Mouse (Mus musculus) heart, adult 9 months (tissue): Measurements from ENCODE around the gene Mfap1b.
"Not testable (repeated sequence)": the region's sequence is repeated elsewhere in the genome, so short reads cannot be mapped to it uniquely, and the experiment has no call there.

ENCODE experiments used
- DNase-seq, 2 experiments: peaks; one replicate each; pipeline ENCODE4 v3.0.0; 2022; ENCODE audit warnings: low spot score in 2 of 2

Mfap1b gene

DNA sequence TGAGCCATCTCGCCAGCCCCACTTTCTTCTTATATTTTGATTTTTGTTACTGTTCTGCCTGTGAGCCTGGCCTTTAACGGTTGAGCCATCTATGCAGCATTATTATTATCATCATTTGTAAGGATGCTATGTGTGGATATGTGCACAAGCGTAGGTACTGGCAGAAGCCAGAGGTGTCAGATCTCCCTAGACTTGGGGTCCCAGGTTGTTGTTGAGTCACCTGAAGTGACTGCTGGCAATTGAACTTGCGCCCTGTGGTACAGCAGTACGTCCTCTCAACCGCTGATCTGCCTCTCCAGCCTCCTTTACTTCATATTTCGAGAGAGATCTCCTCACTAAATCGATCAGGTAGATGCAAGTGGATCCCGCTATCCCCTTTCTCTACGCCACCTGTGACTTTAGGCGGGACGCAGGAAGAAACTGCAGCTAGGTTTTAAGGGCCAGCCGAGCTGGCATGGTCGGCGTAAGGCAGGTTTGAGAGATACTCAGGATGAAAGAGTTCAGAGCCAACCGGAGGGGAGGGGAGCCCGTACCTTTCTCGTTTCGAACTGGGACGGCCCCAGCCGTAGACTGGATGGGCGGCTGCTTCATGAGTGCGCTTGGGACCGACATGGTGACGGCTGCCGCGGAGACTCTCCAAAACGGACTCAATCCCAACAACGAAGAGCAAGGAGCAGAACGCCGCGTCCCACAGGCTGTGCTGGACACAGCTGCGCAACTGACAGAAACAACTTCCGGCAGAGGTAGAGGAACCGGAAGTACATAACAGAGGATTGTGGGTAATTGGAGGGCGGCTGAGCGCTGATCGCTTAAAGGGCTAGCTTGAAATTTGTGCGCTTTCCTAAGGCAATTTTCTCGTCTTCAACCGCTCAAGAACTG is at the start of gene Mfap1b:
Gene Mfap1b, minus strand, starts transcription at position 767 of the 879 bp plus-strand sequence.
- peak; percentile 82 to 86 for DNase-seq

DNA sequence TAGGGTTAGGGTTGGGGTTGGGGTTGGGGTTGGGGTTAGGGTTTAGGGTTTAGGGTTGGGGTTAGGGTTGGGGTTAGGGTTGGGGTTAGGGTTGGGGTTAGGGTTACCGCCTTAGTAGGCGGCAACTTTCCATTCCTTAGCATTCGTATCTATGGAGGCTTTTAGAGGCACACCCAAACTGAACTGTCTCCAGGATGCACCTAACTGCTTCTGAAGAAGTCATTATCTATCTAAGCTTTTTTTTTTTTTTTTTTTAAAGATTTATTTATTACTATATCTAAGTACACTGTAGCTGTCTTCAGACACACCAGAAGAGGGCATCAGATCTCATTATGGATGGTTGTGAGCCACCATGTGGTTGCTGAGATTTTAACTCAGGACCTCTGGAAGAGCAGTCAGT is 49.0 kb upstream of the Mfap1b start:
- not testable (repeated sequence) for DNase-seq

DNA sequence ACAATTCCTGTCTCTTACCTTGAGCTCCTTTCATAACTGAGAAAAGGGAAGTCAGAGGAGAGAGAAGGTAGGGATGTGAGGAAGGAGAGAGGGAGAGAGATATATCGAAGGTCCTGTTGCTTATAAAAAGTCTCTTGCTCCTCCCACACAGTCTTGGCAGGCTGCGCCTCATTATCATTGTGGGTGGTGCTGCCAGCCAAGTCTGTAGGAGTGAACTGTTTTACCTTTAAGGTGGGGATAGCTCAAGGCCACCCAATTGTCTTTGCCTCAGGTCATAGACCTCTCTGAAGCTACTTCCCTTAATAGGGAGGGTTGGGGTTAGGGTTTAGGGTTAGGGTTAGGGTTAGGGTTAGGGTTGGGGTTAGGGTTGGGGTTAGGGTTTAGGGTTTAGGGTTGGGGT is 48.1 kb upstream of the Mfap1b start:
- DNase-seq, result no peak

DNA sequence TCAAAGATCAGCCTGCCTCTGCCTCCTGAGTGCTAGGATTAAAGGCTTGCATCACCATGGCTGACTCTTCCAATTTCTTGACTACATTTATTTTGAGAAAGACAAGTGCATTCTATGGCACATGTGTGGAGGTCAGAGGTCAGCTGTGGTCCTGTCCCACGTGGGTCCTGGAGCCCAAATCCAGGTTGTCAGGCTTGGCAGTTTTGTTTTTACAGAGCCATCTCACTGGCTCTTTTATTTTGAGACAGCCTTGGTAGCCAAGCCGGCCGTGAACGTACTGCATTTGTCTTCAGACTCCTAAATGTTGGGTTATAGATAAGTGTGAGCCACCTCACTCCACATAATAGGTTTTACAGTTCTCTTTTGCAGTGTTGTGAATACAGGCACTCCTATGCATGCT is 44.8 kb upstream of the Mfap1b start:
- DNase-seq, result not testable (repeated sequence)

DNA sequence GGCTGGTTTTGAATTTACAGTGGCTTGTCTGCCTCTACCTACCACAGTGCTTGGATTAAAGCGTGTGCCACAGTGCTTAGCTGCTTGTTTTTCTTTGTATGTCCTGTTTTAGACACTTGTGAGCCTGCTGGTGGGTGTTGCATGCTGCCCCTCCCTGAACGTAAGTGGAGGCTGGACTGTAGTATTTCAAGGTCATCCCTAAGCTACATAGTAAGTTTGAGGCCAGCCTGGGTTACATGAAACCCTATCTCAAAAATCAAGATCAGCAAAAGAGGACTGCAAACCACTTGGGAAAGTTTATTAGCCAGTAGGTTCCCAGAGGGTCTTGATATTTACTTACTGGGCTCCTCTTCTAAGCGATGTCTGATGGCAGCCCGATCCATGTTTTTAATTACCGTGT is 44.2 kb upstream of the Mfap1b start:
- DNase-seq, result no peak

DNA sequence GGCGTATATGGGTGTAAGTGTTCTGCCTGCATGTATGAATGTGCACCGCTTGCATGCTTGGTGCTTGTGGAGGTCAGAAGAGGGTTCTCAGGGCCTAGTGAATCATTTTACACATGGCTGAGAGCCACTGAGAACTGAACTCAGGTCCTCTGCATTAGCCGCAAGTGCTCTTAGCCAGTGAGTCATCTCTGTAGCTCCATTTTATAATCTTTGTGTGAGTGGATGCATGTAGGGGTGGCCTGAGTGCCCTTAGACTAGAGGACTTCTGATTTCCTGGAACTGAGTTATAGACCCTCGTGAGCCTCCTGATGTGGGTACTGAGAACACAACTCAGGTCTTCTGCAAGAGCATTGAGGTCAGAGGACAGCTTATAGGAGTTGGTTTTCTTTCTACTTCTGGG is 40.3 kb upstream of the Mfap1b start:
- no peak for DNase-seq

DNA sequence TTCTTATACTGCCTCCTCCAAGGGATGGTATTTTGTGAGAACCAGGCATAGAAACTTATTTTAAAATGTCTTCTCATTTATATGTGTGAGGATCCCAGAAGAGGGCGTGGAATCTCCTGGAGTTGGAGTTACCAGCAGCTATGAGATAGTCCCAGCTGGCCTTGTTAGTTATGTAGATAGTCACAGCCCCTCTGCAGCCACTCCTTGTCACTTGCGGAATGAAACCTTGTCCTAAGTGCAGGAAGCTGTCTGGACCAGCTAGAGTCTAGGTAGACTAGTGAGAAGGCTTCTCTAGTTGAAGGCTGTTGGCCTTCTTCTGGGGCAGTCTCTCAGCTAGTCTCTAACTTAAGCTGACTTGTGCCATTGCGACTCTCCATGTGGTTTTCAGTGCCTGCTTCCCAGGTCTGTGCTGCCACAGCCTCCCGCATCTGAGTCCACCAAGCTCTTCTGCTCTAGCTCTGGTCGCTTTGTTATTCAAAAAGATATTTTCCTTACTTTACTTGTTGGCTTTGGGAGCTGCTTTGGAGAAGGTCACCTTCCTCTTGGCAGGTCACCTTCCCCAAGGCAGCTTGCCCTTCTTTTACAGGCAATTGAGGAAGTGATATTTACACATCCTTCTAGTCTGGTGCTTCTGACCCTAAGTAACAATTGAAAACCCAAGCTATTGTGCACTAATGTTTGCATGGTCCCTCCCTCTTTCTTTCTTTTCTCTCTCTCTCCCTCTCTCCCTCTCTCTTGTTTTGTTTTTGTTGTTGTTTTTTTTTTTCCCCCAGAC is 39.3 kb upstream of the Mfap1b start:
- DNase-seq, result not testable (repeated sequence)

DNA sequence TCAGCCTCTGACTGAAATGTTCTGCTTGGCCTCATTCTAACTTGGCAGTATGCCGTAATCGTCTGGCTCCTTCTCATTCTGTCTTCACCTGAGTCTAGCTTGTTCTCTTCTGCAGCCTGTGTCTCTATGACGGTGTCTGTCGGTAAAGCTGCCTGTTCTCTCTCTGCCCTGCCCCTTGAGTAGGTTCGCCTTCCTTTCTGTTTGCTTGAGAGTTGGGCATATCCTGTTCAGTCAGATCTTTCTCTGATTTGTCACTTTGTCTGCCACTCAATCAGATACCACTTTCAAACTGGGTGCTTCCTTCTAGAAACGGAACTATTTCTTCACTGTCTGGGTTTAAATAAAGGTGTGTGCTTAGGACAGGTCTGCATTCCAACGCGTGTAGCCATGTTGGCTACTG is 37.5 kb upstream of the Mfap1b start:
- DNase-seq, result no peak

DNA sequence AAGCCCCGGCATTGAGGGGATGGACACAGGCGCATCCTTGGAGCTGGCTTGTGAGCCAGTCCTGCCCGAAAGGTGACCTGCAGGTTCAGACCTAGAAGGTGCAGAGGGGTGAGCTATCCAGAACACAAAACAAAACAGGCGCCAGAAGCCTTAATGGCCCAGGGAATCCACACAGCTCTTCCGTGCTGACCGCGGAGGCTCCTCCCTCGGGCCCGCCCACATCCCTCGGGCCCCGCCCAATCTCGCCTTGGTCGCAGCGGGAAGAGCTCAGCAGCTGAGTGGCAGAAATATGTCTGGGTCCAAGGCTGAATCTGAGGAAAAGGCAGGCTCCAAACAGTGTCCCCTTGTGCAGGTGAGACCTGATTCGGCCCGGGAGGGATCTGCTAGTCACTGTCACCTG is 35.7 kb upstream of the Mfap1b start:
- peak; percentile 35 to 52 for DNase-seq

DNA sequence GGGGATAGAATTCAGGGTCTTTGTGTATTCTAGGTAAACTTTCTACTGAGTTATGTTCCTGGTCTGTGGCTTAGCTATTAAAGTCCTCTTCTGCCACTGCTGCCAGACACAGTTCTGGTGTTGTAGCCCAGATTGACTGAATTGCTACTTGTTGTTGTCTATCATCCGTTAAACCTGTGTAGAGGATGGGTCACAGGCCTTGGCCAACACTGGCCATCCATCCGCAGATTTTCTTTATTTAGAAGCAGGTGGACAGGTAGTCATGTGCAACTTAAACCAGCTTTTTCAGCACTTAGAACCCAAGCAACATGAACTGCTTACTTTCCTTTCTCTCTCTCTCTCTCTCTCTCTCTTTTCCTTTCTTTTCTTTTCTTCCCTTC is 34.1 kb upstream of the Mfap1b start:
- DNase-seq, result no peak

DNA sequence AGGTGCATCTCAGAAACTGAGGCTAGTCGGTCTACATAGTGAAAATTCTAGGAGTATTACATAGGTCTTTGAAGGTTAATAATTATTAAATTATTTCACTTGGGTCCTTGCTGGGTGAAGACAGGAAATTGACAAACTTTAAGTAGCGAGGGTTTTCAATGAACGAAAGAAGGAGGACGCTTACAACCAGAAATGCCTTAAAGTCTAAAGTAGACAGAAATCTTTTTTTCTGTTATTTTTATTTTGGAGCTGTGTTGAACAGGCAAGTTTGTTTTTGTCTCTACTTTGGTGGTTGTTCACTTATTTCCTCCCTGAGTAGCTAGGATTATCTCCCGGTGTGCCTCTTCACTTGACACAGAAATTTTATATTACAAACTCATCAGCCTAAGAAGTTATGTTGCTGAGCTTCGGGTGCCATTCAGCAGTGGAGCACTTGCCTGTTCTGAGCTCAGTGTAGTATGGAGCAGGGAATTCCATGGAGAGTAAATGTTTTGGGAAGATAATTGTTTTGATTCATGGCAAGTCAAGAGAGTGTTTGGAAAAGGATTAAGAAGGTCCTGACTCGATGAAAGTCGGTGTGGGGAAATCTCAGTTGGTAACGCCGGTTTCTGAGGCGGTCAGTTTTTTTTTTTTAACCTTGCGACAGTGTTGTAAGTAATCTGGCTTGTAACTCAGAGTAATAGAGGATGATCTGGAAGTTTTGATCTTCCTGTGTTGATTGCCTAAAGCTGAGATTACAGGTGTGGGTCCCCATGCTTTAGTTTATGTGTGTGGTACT is 33.5 kb upstream of the Mfap1b start:
- no peak for DNase-seq

DNA sequence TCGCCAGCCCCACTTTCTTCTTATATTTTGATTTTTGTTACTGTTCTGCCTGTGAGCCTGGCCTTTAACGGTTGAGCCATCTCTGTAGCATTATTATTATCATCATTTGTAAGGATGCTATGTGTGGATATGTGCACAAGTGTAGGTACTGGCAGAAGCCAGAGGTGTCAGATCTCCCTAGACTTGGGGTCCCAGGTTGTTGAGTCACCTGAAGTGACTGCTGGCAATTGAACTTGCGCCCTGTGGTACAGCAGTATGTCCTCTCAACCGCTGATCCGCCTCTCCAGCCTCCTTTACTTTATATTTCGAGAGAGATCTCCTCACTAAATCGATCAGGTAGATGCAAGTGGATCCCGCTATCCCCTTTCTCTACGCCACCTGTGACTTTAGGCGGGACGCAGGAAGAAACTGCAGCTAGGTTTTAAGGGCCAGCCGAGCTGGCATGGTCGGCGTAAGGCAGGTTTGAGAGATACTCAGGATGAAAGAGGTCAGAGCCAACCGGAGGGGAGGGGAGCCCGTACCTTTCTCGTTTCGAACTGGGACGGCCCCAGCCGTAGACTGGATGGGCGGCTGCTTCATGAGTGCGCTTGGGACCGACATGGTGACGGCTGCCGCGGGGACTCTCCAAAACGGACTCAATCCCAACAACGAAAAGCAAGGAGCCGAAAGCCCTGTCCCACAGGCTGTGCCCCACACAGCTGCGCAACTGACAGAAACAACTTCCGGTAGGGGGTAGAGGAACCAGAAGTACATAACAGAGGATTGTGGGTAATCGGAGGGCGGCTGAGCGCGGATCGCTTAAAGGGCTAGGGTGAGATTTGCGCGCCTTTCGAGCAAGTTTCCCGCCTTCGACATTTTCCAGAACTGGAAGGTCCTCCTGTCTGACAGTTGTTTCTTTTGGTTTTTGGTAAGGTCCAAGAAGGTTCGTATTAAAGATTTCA is 32.3 kb upstream of the Mfap1b start, which contains the start of the genes Mfap1a and Wdr76:
Gene Mfap1a, minus strand, starts transcription at position 724 of the 941 bp plus-strand sequence.
Gene Wdr76, plus strand, starts transcription at position 782 of the 941 bp plus-strand sequence.
- peak; percentile 87 to 89 for DNase-seq

DNA sequence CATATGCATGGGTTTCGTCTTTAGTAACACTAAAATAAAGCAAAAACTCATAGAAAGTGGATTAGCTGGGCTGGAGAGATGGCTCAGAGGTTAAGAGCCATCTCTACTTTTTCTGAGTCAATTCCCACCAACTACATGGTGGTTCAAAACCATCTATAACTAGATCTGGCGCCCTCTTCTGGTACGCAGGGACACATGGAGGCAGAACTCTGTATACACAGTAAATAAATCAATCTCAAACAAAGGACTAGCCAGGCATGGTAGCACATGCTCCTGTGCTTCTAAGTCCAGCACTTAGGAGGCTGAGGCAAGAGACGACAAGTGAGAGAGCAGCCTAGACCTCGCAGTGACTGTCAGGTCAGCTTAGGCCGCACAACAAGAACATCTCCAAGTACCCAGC is 27.7 kb upstream of the Mfap1b start:
- DNase-seq, result not testable (repeated sequence)

DNA sequence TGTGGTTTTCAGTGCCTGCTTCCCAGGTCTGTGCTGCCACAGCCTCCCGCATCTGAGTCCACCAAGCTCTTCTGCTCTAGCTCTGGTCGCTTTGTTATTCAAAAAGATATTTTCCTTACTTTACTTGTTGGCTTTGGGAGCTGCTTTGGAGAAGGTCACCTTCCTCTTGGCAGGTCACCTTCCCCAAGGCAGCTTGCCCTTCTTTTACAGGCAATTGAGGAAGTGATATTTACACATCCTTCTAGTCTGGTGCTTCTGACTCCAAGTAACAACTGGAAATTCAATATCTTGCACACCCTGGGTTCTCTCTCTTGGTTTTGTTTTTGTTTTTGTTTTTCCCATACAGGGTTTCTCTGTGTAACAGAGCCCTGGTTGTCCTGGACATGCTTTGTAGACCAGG is 10.5 kb upstream of the Mfap1b start:
- DNase-seq, result not testable (repeated sequence)

DNA sequence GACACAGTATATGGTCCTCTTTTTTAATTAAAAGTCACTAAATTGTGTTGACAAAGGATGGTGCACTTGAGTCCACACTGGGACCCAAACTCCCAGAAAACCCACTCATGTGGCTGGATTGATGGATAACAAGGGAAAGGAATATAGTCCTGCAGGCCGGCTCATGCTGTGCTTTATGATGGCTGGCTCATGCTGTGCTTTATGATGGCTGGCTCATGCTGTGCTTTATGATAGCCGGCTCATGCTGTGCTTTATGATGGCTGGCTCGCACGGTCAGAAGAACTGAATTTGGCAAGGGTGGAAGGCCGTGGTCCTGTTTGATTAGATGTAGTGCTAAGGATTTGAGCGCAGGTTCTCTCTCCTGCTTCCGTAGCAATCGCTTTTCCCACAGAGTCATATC is 9.7 kb upstream of the Mfap1b start:
- no peak for DNase-seq

DNA sequence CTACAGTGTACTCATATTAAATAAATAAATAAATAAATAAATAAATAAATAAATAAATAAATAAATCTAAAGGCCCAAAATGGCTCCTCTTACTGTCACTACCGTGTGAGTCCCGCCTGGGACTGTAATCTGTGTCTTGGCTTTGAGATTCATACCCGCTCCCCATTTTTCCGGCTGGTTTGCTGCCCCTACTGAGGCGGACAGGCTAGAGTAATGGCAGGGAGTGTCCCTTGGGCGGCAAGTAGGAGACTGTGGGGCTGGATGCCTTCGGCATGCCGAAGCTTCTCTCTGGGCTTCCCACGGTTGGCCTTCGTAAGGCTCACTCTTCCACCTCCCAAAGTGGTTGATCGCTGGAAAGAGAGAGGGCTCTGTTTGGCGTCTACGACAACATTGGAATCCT is 7.0 kb upstream of the Mfap1b start:
- DNase-seq, result not testable (repeated sequence)

DNA sequence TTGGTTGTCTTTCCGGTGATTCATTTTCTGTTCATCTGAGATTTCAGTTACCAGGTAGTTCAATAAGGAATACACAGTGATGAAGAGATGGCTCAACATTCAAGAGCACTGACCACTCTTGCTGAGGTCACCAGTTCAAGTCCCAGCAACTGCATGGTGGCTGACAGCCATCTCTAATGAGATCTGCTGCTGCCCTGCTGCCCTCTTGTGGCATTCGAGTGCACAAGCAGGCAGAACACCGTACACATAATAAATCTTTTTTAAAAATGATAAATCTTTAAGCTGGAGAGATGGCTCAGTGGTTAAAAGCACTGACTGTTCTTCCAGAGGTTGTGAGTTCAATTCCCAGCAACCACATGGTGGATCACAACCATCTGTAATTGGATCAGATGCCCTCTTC is 6.6 kb upstream of the Mfap1b start:
- no peak for DNase-seq

DNA sequence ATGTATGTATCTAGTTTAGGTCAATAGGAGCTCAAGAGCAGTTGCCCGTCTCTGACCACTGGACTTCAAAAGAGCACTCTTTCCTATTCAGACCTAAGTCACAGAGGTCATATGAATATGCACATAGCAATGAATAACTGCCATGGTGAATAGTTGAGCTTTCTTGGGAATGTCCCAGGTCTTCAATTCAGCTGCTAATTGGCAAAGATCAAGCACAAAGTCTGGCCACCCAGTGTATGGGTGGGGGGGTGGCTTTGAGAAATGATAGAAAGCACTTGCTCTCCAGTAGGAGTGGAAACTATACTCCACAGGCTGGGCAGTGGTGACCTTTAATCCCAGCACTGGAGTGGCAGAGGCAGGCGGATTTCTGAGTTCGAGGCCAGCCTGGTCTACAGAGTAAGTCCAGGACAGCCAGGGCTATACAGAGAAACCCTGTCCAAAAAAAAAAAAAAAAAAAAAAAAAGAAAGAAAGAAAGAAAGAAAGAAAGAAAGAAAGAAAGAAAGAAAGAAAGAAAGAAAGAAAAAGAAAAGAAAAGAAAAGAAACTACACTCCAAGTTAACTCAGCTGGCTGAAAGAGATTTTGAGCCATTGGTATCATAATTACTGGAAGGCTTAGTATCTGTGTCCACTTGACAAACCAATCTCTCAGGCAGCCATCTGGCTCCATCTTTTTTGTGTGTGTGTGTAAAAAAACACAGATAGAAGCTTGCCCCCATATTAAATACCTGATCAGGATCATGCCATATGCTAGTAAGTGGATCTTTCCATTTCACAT is 3.8 kb upstream of the Mfap1b start:
- no peak for DNase-seq

DNA sequence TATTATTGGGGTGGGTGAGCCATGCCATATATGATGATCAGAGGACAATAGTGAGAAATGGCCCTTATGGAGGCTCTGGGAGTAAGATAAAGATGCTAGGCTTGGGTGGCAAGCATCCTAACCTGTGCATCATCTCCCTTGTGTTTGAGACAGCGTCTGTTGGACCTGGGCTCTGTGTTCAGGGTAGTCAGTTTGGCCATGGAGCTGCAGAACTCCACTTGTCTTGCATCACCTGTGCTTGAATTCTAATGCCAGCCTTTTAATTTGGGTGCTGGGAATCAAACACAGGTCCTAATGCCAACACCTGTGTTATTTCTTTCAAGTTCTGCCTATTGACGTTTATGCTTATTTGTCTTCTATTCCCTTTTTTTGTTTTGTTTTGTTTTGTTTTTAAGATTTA is 1.4 kb upstream of the Mfap1b start:
- DNase-seq, result not testable (repeated sequence)

DNA sequence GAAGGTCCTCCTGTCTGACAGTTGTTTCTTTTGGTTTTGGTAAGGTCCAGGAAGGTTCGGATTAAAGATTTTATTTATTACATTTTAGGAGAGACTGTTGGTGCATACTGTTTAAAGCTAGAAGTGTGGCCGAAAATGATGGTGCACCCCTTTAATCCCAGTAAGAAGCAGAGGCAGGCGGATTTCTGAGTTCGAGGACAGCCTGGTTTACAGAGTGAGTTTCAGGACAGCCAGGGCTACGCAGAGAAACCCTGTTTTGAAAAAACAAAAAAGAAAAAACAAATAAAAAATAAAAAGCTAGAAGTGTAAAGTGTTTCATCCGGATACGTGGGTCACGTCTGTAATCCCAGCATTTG is 291 bp upstream of the Mfap1b start:
- no peak for DNase-seq
